Mouse (Mus musculus): ENCODE results near the gene Coro1c. TPM values are rescaled to one million over a fixed set of nuclear protein-coding genes. Genes with fewer than 3 reads are reported as not detected.

Gene Coro1c
- polyA plus RNA-seq, 1 experiment from 2014 or later: 175 TPM

DNA sequence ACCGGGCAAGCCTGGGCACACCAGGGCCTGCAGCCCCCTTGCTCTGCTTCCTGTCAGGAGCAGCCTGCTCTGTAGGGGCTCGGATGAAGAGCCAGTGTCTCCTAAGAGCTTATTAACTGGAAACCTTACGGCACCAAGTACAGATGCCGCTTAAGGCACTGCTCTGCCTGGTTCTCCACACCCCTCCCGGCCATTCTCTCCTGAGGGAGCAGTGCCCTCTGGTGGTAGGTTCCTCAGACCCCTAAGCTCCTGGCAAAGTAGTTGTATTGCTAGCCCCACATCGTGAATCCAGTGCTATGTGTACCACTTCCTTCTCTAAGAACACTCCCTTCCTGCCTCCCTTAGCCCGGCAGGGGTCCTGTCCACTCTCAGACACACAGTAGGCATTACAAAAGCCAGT, 63.8 kb downstream of the Coro1c start:
- peak; percentile 38; the same call in 1 of the 2 replicates for ATAC-seq
- peak overlapping the region; percentile 40 for H3K27ac ChIP-seq (ENCODE audit: low read length)
- H3K9me3 ChIP-seq (ENCODE audit: control insufficient read depth, low read length): no peaks in the 10 kb centered on the region
- H3K4me1 ChIP-seq (ENCODE audit: control insufficient read depth, insufficient read depth, low read length): peaks cover 6% of the 10 kb centered on the region; the same call in 1 of the 2 replicates
- no peak overlapping the region for H3K4me3 ChIP-seq (ENCODE audit: low read length)
- no peak overlapping the region for H3K4me2 ChIP-seq (ENCODE audit: low read depth, low read length)
- 57% methylated on average over 7 of the region's 7 CpGs for WGBS
- no peaks in the 10 kb centered on the region for H3K27me3 ChIP-seq (replicated peaks; ENCODE audit: control insufficient read depth, insufficient read depth, low read length)
- peaks cover 38% of the 10 kb centered on the region for H3K36me3 ChIP-seq (ENCODE audit: control insufficient read depth, insufficient read depth, low read length)
- H3K9ac ChIP-seq (ENCODE audit: low read depth, low read length): peak overlapping the region; percentile 20; the same call in 1 of the 2 replicates

DNA sequence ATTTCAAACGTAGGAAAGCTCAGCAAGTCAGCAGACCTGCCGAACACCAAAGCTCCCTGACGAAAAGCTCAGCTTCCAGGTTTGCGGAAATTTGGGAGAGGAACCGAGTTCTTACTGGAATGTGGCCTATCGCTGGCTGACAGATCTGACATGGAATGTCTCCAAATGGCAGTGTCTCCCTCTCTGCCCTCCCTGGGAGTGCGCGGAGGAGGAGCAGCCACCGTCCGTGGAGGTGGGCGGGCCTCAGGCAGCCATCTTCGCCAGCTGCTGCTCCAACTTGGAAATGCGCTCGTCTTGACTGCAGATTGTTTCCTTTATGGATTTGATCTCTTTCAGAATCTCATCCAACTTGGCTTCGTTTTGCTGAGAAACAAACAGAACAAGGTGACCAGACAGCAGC, 64.5 kb downstream of the Coro1c start:
- no peak overlapping the region for H3K4me2 ChIP-seq (ENCODE audit: low read depth, low read length)
- peaks cover 6% of the 10 kb centered on the region; the same call in 1 of the 2 replicates for H3K4me1 ChIP-seq (ENCODE audit: control insufficient read depth, insufficient read depth, low read length)
- 72% methylated on average over 15 of the region's 15 CpGs for WGBS
- H3K9me3 ChIP-seq (ENCODE audit: control insufficient read depth, low read length): no peaks in the 10 kb centered on the region
- H3K36me3 ChIP-seq (ENCODE audit: control insufficient read depth, insufficient read depth, low read length): peaks cover 32% of the 10 kb centered on the region
- no peaks in the 10 kb centered on the region for H3K27me3 ChIP-seq (replicated peaks; ENCODE audit: control insufficient read depth, insufficient read depth, low read length)
- no peak for ATAC-seq
- peak overlapping the region; percentile 40 for H3K27ac ChIP-seq (ENCODE audit: low read length)
- H3K9ac ChIP-seq (ENCODE audit: low read depth, low read length): no peak overlapping the region
- no peak overlapping the region for H3K4me3 ChIP-seq (ENCODE audit: low read length)

DNA sequence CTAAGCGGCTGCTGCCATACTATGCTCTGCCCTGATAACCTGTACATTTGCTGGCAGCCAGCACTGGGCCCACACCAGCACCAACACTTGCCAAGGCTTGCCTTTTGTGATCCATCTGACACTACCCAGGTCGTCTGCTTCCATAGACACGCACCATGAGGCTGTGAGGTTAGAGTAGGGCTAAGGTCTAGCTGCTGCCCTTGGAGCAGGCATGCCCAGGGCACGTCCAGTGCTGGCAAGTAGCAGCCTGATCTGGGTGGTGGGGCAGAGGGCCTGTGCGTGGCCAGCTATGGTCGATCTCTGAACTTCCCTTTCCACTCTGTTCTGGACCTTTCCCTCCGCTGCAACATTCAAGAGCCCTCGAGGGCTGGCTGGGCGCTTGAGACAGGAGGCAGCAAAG, 65.7 kb downstream of the Coro1c start:
- Histone ChIP-seq H3K9me3 (ENCODE audit: control insufficient read depth, low read length) (no peaks in the 10 kb centered on the region), H3K9ac (ENCODE audit: low read depth, low read length) (no peak overlapping the region), H3K4me1 (ENCODE audit: control insufficient read depth, insufficient read depth, low read length) (peaks cover 6% of the 10 kb centered on the region; the same call in 1 of the 2 replicates), H3K4me2 (ENCODE audit: low read depth, low read length) (no peak overlapping the region), H3K27me3 (replicated peaks; ENCODE audit: control insufficient read depth, insufficient read depth, low read length) (no peaks in the 10 kb centered on the region), H3K36me3 (ENCODE audit: control insufficient read depth, insufficient read depth, low read length) (peaks cover 32% of the 10 kb centered on the region), H3K27ac (ENCODE audit: low read length) (no peak overlapping the region), H3K4me3 (ENCODE audit: low read length) (no peak overlapping the region)
- WGBS: 91% methylated on average over 9 of the region's 9 CpGs
- no peak for ATAC-seq

DNA sequence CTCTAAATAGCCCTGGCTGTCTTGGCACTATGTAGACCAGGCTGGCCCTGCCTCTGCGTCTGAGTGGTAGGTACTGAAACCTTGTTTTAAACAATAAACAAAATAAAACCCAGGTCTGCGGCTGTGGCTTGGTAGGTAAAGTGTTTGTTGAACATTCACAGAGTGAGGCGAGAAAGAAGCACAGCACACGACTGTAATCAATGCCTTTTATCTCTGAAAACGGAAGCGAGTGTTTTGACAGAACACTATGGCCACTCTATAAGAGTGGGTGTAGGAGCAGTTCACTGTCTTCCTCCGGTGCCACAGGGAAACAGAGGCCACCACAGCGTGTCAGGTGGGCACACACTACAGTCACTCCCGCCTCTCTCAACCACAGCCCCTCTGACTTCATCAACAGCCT, 66.3 kb downstream of the Coro1c start:
- no peak overlapping the region for H3K9ac ChIP-seq (ENCODE audit: low read depth, low read length)
- H3K36me3 ChIP-seq (ENCODE audit: control insufficient read depth, insufficient read depth, low read length): peaks cover 27% of the 10 kb centered on the region
- H3K4me3 ChIP-seq (ENCODE audit: low read length): no peak overlapping the region
- no peaks in the 10 kb centered on the region for H3K27me3 ChIP-seq (replicated peaks; ENCODE audit: control insufficient read depth, insufficient read depth, low read length)
- H3K4me1 ChIP-seq (ENCODE audit: control insufficient read depth, insufficient read depth, low read length): peaks cover 6% of the 10 kb centered on the region; the same call in 1 of the 2 replicates
- no peak for ATAC-seq
- no peak overlapping the region for H3K27ac ChIP-seq (ENCODE audit: low read length)
- no peaks in the 10 kb centered on the region for H3K9me3 ChIP-seq (ENCODE audit: control insufficient read depth, low read length)
- H3K4me2 ChIP-seq (ENCODE audit: low read depth, low read length): no peak overlapping the region
- 84% methylated on average over 9 of the region's 9 CpGs for WGBS

DNA sequence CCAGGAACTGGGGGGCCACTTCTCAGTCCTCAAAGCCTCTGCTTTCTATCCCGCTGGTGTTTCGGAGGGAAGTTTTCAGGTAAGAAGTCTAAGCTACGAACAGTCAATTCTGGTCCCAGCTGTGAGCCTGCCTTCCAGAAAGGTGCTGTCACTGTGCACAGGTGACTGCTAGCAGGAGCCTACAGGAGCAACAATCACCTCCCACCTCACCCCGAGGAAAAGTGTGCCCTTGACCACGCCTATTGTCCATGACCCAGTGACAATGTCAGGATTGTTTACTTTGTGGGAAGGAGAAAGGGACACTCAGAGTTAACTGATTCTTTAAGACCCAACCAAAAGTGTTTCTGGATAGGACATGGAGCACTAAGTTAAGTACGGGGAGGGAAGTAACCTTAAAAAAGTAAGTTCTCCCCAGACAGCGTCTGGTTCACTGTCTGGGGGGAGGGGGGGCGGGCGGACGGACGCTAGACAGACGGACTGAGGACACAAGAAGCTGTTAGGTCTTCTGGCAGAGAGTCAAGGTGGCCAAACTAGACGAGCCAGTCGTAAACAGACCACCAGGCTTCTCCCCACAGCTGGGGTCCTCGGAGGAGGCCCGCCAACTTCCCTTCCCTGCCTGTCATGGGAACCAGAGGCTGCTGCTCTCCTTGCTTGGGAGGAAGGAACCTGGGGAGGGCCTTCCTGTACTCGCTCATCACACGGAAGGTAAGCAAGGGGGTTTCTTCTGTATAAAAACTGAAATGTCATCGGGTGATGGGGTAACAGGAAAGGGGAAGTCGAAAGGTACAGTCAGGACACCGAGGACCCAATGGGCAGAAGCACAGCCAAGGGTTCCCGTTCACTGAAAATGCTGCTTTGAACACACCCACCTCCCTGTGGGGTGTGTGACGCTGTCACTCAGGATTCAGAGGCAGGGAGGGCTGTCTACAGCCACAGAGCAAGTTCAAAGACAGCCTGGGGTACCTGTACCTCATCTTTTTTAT, 67.0 kb downstream of the Coro1c start:
- Histone ChIP-seq H3K4me1 (ENCODE audit: control insufficient read depth, insufficient read depth, low read length) (peaks cover 6% of the 10 kb centered on the region; the same call in 1 of the 2 replicates), H3K36me3 (ENCODE audit: control insufficient read depth, insufficient read depth, low read length) (peaks cover 20% of the 10 kb centered on the region), H3K4me2 (ENCODE audit: low read depth, low read length) (no peak overlapping the region), H3K9ac (ENCODE audit: low read depth, low read length) (no peak overlapping the region), H3K27me3 (replicated peaks; ENCODE audit: control insufficient read depth, insufficient read depth, low read length) (no peaks in the 10 kb centered on the region), H3K27ac (ENCODE audit: low read length) (no peak overlapping the region), H3K4me3 (ENCODE audit: low read length) (no peak overlapping the region), H3K9me3 (ENCODE audit: control insufficient read depth, low read length) (no peaks in the 10 kb centered on the region)
- ATAC-seq: no peak
- 59% methylated on average over 23 of the region's 23 CpGs for WGBS

DNA sequence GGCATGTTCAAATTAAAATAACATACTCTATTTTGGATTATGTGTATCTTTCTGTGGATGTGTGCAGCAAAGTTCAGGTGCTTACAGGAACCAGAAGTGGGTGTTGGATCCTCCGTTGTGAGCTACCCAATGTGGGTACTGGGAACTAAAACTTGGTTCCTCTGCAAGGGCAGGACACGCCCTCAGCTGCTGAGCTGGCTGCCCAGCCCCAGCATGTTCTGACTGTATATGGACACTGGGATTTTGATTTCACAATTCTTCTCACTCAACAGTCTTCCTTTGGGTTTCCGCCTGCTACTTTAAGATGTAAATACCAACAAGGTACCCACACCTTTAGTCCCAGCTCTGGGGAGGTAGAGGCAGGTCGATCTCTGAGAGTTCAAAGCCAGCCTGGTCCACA, 68.1 kb downstream of the Coro1c start:
- Histone ChIP-seq H3K4me2 (ENCODE audit: low read depth, low read length) (no peak overlapping the region), H3K4me3 (ENCODE audit: low read length) (no peak overlapping the region), H3K9ac (ENCODE audit: low read depth, low read length) (no peak overlapping the region), H3K9me3 (ENCODE audit: control insufficient read depth, low read length) (no peaks in the 10 kb centered on the region), H3K27me3 (replicated peaks; ENCODE audit: control insufficient read depth, insufficient read depth, low read length) (no peaks in the 10 kb centered on the region), H3K36me3 (ENCODE audit: control insufficient read depth, insufficient read depth, low read length) (peaks cover 10% of the 10 kb centered on the region), H3K27ac (ENCODE audit: low read length) (no peak overlapping the region), H3K4me1 (ENCODE audit: control insufficient read depth, insufficient read depth, low read length) (peaks cover 6% of the 10 kb centered on the region; the same call in 1 of the 2 replicates)
- no peak for ATAC-seq
- WGBS: 85% methylated on average over 4 of the region's 4 CpGs

DNA sequence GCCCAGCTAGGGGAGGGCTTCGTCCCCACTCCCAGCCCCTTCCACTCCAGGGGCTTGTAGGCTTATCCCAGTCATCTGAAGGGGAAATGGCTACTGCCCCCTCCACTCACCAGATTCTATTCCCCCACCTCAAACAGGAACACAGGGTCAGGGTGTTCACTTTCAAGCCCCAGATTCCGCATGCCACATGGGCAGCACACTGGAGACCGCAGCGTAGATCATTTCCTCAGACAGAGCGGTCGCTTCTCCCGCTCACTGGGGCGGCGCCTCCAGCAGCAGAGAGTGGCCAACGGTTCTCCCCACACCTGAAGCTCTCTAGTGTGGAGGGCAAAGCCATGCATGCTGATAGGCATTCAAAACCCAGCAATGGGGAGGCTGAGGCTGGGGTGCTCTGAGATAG, 71.6 kb downstream of the Coro1c start:
- ATAC-seq: no peak
- WGBS: 80% methylated on average over 10 of the region's 10 CpGs
- no peaks in the 10 kb centered on the region for H3K9me3 ChIP-seq (ENCODE audit: control insufficient read depth, low read length)
- no peaks in the 10 kb centered on the region; the same call in 1 of the 2 replicates for H3K36me3 ChIP-seq (ENCODE audit: control insufficient read depth, insufficient read depth, low read length)
- no peaks in the 10 kb centered on the region for H3K27me3 ChIP-seq (replicated peaks; ENCODE audit: control insufficient read depth, insufficient read depth, low read length)
- H3K4me1 ChIP-seq (ENCODE audit: control insufficient read depth, insufficient read depth, low read length): peaks cover 3% of the 10 kb centered on the region; the same call in 1 of the 2 replicates
- no peak overlapping the region for H3K4me3 ChIP-seq (ENCODE audit: low read length)
- H3K27ac ChIP-seq (ENCODE audit: low read length): no peak overlapping the region
- H3K9ac ChIP-seq (ENCODE audit: low read depth, low read length): no peak overlapping the region
- no peak overlapping the region for H3K4me2 ChIP-seq (ENCODE audit: low read depth, low read length)

DNA sequence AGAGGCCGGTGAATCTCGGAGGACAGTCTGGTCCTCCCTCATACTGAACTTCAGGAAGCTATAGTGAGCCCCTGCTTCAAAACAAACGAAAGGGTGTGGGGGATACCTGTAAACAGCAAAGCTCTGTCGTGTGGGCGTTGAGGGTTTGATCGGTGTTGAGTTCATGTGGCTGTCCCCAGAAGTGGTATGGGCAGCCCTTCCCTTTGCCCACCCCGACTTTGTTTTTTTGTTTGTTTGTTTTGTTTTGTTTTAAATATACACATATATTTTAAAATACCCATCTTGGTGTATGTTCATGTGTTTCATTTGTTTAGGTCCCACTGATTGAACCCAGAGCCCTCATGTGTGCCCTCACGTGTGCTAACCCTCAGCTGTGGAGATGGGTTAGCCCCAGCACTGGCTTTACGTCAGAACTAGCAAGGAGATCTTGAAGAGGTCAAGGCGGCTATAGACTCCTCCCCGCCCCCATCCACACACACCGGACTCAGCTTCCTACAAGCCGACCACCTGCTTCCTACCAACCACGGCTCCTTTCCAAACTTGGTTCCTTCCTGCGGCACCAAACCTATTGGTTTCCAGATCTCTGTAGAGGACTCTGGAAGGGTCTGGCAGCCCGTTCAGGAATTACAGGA, 75.1 kb downstream of the Coro1c start:
- Histone ChIP-seq H3K9ac (ENCODE audit: low read depth, low read length) (no peak overlapping the region), H3K4me3 (ENCODE audit: low read length) (no peak overlapping the region), H3K9me3 (ENCODE audit: control insufficient read depth, low read length) (no peaks in the 10 kb centered on the region), H3K27ac (ENCODE audit: low read length) (no peak overlapping the region), H3K27me3 (replicated peaks; ENCODE audit: control insufficient read depth, insufficient read depth, low read length) (no peaks in the 10 kb centered on the region), H3K36me3 (ENCODE audit: control insufficient read depth, insufficient read depth, low read length) (no peaks in the 10 kb centered on the region), H3K4me2 (ENCODE audit: low read depth, low read length) (no peak overlapping the region), H3K4me1 (ENCODE audit: control insufficient read depth, insufficient read depth, low read length) (no peaks in the 10 kb centered on the region)
- 63% methylated on average over 16 of the region's 16 CpGs for WGBS
- ATAC-seq: no peak

DNA sequence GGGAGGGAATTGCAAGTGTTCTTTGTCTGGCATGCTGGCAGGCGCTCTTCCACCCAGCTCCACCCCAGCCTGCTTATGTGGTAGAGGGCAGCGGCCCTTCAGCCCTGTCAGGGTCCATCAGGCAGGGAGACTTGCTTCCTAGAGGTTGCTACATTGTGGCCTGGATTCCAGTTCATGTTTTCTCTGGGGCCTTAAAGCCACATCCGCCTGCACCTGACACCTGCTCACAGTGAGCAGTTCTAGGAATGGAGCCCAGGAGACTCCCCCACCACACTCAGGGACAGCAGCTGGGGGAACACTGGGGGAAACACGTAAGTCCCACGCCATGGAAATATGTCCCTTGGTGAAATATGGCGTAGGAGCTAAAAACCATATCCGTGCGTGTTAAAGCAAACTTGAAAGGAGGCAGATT, 76.1 kb downstream of the Coro1c start, which contains the start of gene Selplg:
Selplg (minus strand) TSS at position 155 of the 412 bp plus-strand sequence.
- no peaks in the 10 kb centered on the region for H3K27me3 ChIP-seq (replicated peaks; ENCODE audit: control insufficient read depth, insufficient read depth, low read length)
- no peak for ATAC-seq
- H3K4me2 ChIP-seq (ENCODE audit: low read depth, low read length): no peak within 1 kb of the TSS
- no peak within 1 kb of the TSS for H3K4me3 ChIP-seq (ENCODE audit: low read length)
- H3K27ac ChIP-seq (ENCODE audit: low read length): no peak within 1 kb of the TSS
- no peaks in the 10 kb centered on the region for H3K36me3 ChIP-seq (ENCODE audit: control insufficient read depth, insufficient read depth, low read length)
- no peaks in the 10 kb centered on the region for H3K4me1 ChIP-seq (ENCODE audit: control insufficient read depth, insufficient read depth, low read length)
- 28% methylated on average over 8 of the region's 8 CpGs for WGBS
- 0 out of 2 replicates have a peak within 1 kb of the TSS, but pooled peaks have one; percentile 16 for H3K9ac ChIP-seq (ENCODE audit: low read depth, low read length)
- H3K9me3 ChIP-seq (ENCODE audit: control insufficient read depth, low read length): no peaks in the 10 kb centered on the region

All from intestine, embryonic 16.5 days (tissue).